Mouse (Mus musculus): Measurements from ENCODE around the gene Gm37240. TPM values are rescaled to one million over a fixed set of nuclear protein-coding genes. Genes with fewer than 3 reads are reported as not detected.
"Not testable (repeated sequence)": the region's sequence is repeated elsewhere in the genome, so short reads cannot be mapped to it uniquely, and the experiment has no call there.

The Gm37240 gene
- polyA plus RNA-seq, 1 experiment: not detected

DNA sequence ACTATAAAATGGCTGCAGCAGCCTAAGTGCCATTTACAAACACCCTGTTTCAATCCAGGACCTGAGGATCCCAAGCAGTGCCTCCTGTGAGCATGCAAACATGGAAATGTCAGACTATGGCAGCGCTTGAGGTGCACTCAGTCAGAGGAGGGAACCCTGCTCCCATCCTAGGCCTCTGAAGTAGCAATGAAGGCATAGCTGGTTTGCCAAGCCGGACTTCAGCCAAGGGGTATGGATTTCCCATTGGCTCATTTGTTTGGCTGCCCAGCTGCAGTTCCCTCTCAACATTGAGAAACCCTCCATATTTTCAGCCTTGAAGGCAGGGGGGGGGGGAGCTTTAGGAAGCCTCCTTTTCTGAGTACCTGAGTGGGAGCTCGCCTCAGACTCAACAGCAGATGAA lies 1329.0 kb downstream of the Gm37240 start:
- H3K4me3 ChIP-seq (ENCODE audit: insufficient read depth, low read depth, low read length): no peak overlapping the region
- no peak for TF ChIP-seq CTCF (IDR thresholded peaks at IDR 0.05; ENCODE audit: insufficient read depth, low read depth, low read length)
- H3K27ac ChIP-seq (ENCODE audit: insufficient read depth, low read depth, low read length): no peak overlapping the region
- 96% methylated on average over 3 of the region's 3 CpGs for WGBS
- H3K4me1 ChIP-seq (ENCODE audit: control insufficient read depth, insufficient read depth, low read length): 0 out of 2 replicates have a peak, but pooled peaks cover 4% of the 10 kb centered on the region

DNA sequence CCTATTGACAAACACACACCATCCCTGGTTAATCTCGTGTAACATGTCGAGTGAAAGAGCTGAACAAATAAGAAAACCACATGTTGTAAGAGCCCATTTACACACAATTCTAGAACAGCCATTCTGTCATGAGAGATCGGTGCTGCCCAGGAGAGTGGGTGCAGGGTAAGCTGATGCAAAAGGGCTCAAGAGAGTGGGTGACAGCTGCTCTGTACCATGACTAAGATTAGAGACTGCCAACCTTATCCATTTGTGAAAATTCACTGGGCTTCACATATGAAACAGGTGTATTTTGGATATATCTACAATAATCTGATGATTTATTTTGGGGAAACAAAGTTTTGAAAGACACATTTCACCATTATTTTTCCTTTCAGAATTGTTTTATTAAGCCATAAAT lies 1331.5 kb downstream of the Gm37240 start:
- 82% methylated on average over 3 of the region's 3 CpGs for WGBS
- Histone ChIP-seq H3K4me3 (ENCODE audit: insufficient read depth, low read depth, low read length) (no peak overlapping the region), H3K4me1 (ENCODE audit: control insufficient read depth, insufficient read depth, low read length) (no peaks in the 10 kb centered on the region), H3K27ac (ENCODE audit: insufficient read depth, low read depth, low read length) (no peak overlapping the region)
- TF ChIP-seq CTCF (IDR thresholded peaks at IDR 0.05; ENCODE audit: insufficient read depth, low read depth, low read length) (no peak), POLR2A (IDR thresholded peaks at IDR 0.05; ENCODE audit: insufficient read depth, low read depth, low read length) (no peak)

DNA sequence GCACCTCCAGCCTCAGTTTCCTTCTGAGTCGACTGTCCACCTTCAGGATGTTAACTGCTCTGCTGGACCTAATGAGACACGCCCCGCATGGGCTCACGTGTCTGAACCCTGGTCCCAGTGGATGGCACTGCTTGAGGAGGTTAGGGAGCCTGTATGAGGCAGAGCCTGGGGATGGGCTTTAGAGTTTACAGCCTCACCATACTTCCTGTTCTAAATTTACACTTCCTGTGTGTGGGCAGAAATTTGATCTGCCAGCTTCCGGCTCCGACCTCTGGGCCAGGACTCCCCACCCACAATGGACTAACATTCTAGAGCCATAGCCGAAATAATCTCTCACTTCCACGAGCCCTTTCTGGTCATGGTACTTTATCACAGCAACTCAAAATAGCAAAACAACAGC lies 1340.1 kb downstream of the Gm37240 start:
- H3K4me3 ChIP-seq (ENCODE audit: insufficient read depth, low read depth, low read length): no peak overlapping the region
- TF ChIP-seq CTCF (IDR thresholded peaks at IDR 0.05; ENCODE audit: insufficient read depth, low read depth, low read length): no peak
- no peak for TF ChIP-seq POLR2A (IDR thresholded peaks at IDR 0.05; ENCODE audit: insufficient read depth, low read depth, low read length)
- no peaks in the 10 kb centered on the region; the same call in 1 of the 2 replicates for H3K4me1 ChIP-seq (ENCODE audit: control insufficient read depth, insufficient read depth, low read length)
- 77% methylated on average over 8 of the region's 8 CpGs for WGBS
- H3K27ac ChIP-seq (ENCODE audit: insufficient read depth, low read depth, low read length): no peak overlapping the region

DNA sequence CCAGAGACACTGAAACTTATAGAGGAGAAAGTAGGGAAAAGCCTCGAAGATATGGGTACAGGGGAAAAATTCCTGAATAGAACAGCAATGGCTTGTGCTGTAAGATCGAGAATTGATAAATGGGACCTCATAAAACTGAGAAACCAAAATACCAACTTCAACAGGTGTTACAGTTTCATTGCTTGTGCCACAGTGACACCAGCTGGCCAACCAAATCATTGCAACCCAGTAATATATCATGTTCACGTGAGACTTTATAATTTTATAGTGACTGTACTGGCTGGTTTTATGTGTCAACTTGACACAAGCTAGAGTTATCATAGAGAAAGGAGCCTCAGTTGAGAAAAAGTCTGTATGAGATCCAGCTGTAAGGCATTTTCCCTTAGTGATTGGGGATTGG lies 1344.9 kb downstream of the Gm37240 start:
- not testable (repeated sequence) for H3K4me3 ChIP-seq (ENCODE audit: insufficient read depth, low read depth, low read length); H3K27ac ChIP-seq (ENCODE audit: insufficient read depth, low read depth, low read length); H3K4me1 ChIP-seq (ENCODE audit: control insufficient read depth, insufficient read depth, low read length)
- WGBS: 6% methylated on average over 3 of the region's 3 CpGs

DNA sequence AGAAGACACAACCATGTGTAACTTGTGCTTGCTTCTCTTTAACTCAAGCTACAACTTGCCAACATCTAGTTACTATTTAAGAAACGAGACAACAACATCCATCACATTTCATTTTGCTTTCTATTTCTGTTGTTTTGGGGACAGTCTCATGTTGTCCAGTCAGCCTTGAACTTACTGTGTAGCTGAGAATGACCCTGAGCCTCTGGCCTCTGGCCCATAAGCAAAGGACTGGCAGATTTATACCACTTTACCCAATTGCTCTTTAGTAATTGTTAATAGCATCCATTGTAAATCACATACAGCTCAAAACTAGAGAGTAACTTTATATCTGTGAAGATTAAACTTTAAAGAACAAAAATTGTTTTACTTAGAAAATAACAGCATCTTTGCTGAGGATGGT lies 1345.4 kb downstream of the Gm37240 start:
- no peak overlapping the region for H3K4me3 ChIP-seq (ENCODE audit: insufficient read depth, low read depth, low read length)
- TF ChIP-seq CTCF (IDR thresholded peaks at IDR 0.05; ENCODE audit: insufficient read depth, low read depth, low read length) (no peak), POLR2A (IDR thresholded peaks at IDR 0.05; ENCODE audit: insufficient read depth, low read depth, low read length) (no peak)
- H3K27ac ChIP-seq (ENCODE audit: insufficient read depth, low read depth, low read length): no peak overlapping the region
- 0 out of 2 replicates have a peak, but pooled peaks cover 3% of the 10 kb centered on the region for H3K4me1 ChIP-seq (ENCODE audit: control insufficient read depth, insufficient read depth, low read length)
- 89% methylated on average over 1 of the region's 1 CpGs for WGBS

DNA sequence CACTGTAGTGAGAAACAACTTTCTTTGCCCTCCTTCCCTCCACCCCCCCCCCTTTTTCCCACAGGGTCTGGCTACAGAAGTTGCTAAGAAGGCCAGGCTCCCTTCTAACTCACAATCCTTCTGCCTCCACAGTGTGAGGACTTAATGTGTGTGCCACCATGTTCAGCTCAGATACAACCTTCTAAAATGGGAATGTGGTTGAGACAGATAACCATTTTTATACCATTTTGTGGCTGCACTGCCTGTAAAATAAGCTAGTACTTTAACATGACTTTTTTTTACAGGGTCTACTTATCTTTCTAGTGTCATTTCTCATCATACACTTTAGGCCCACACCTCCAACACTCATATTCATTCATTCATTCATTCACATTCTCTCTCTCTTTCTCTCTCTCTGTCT lies 1346.7 kb downstream of the Gm37240 start:
- H3K4me1 ChIP-seq (ENCODE audit: control insufficient read depth, insufficient read depth, low read length): 0 out of 2 replicates have a peak, but pooled peaks cover 3% of the 10 kb centered on the region

DNA sequence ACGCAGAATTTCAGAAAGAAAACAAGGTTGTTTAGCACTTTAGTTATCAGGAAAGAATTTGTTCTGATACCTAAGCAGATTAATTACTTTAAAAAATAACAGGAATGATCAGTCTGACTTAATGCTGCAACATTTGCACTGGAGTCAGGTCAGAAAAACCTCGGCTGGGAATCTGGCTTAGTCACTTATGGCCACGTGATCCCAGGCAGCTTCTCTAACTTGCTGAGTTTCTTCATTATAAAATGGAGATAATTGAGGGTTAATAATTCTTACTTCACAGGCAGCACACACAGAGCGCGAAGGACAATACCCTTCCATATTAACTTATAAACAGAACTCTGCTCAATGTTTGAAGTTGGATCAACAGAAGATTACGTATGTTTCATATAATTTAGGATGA lies 1350.3 kb downstream of the Gm37240 start:
- TF ChIP-seq CTCF (IDR thresholded peaks at IDR 0.05; ENCODE audit: insufficient read depth, low read depth, low read length) (no peak), POLR2A (IDR thresholded peaks at IDR 0.05; ENCODE audit: insufficient read depth, low read depth, low read length) (no peak)
- 42% methylated on average over 6 of the region's 6 CpGs for WGBS
- Histone ChIP-seq H3K4me3 (ENCODE audit: insufficient read depth, low read depth, low read length) (no peak overlapping the region), H3K27ac (ENCODE audit: insufficient read depth, low read depth, low read length) (no peak overlapping the region), H3K4me1 (ENCODE audit: control insufficient read depth, insufficient read depth, low read length) (peaks cover 7% of the 10 kb centered on the region; the same call in 1 of the 2 replicates)

More for the DNA sequence above, 1346.7 kb downstream of the Gm37240 start:
- TF ChIP-seq POLR2A (IDR thresholded peaks at IDR 0.05; ENCODE audit: insufficient read depth, low read depth, low read length) (no peak), CTCF (IDR thresholded peaks at IDR 0.05; ENCODE audit: insufficient read depth, low read depth, low read length) (no peak)
- Histone ChIP-seq H3K4me3 (ENCODE audit: insufficient read depth, low read depth, low read length) (no peak overlapping the region), H3K27ac (ENCODE audit: insufficient read depth, low read depth, low read length) (no peak overlapping the region)

DNA sequence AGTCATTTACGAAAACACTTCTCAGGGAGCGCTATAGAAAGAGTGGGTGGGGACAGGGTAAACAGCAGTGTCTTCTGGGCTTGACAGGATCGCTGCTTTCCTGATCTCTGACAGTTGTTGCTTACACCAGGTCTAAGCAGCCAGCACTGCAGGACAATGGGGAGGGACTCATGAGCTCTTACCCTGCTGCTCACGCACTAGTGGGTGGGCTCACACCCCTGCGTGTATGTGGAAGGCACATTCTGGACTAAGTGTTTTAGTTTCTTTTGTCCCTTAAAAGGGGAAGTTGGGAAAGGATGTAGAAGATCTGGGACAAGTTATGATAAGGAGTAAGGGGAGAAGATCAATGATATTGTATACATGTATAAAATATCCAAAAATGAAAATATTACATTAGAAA lies 1354.1 kb downstream of the Gm37240 start:
- no peak overlapping the region for H3K27ac ChIP-seq (ENCODE audit: insufficient read depth, low read depth, low read length)
- WGBS: 35% methylated on average over 5 of the region's 5 CpGs
- no peak for TF ChIP-seq POLR2A (IDR thresholded peaks at IDR 0.05; ENCODE audit: insufficient read depth, low read depth, low read length)
- TF ChIP-seq CTCF (IDR thresholded peaks at IDR 0.05; ENCODE audit: insufficient read depth, low read depth, low read length): no peak
- no peak overlapping the region for H3K4me3 ChIP-seq (ENCODE audit: insufficient read depth, low read depth, low read length)
- peaks cover 7% of the 10 kb centered on the region; the same call in 1 of the 2 replicates for H3K4me1 ChIP-seq (ENCODE audit: control insufficient read depth, insufficient read depth, low read length)

DNA sequence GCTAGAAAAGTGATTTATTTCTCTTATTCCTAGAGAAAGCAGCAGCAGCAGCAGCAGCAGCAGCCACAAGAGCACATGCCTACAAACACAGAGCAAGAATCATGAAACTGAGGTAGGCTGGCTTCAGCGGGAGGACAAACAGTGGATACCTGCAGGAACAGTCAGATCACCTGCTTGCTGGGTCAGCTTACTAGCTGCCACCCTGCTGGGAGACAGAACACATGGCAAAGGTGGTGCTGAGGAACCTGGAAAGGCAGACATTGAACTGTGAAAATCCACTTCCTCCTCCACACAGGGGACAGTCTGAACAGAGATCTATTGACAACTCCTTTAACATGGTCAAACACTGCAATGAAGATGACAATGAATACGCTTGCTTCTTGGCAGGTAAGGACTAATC lies 1358.3 kb downstream of the Gm37240 start:
- no peak for TF ChIP-seq POLR2A (IDR thresholded peaks at IDR 0.05; ENCODE audit: insufficient read depth, low read depth, low read length)
- TF ChIP-seq CTCF (IDR thresholded peaks at IDR 0.05; ENCODE audit: insufficient read depth, low read depth, low read length): no peak
- Histone ChIP-seq H3K27ac (ENCODE audit: insufficient read depth, low read depth, low read length) (no peak overlapping the region), H3K4me1 (ENCODE audit: control insufficient read depth, insufficient read depth, low read length) (peaks cover 7% of the 10 kb centered on the region), H3K4me3 (ENCODE audit: insufficient read depth, low read depth, low read length) (no peak overlapping the region)
- 87% methylated on average over 2 of the region's 2 CpGs for WGBS

DNA sequence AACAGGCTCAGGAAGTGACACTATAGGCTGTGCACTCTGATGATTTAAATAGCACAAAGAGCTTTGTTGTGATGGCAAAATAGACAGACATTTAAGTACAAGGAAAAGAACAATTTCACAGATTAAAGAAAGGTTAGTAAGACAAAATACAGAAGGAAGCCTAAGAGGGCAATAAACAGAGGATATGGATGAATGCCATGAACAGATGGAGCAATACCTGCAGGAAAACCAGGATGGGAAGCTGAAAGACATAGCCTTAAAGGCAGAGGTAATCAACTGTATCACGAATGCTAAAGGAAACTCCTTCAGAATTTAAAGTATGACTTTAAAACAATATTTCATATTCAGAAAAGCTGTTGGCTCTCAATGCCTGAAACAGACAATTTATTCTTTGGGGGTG lies 1362.4 kb downstream of the Gm37240 start:
- peaks cover 2% of the 10 kb centered on the region for H3K4me1 ChIP-seq (ENCODE audit: control insufficient read depth, insufficient read depth, low read length)
- 93% methylated on average over 1 of the region's 1 CpGs for WGBS
- no peak overlapping the region for H3K4me3 ChIP-seq (ENCODE audit: insufficient read depth, low read depth, low read length)
- H3K27ac ChIP-seq (ENCODE audit: insufficient read depth, low read depth, low read length): no peak overlapping the region
- TF ChIP-seq CTCF (IDR thresholded peaks at IDR 0.05; ENCODE audit: insufficient read depth, low read depth, low read length): no peak
- no peak for TF ChIP-seq POLR2A (IDR thresholded peaks at IDR 0.05; ENCODE audit: insufficient read depth, low read depth, low read length)

All from olfactory bulb, adult 2 months (tissue).